Mouse (Mus musculus) left cerebral cortex, postnatal 4 days (tissue): ENCODE results near the gene Ano10. TPM values are rescaled to one million over a fixed set of nuclear protein-coding genes. Genes with fewer than 3 reads are reported as not detected.
"Not testable (repeated sequence)": the region's sequence is repeated elsewhere in the genome, so short reads cannot be mapped to it uniquely, and the experiment has no call there.

Experiments
- DNase-seq: peaks from one replicate; pipeline ENCODE4 v3.0.0-alpha.2; 2022
- intact Hi-C: fragments of 180-260 bp; cut with DNase I; formaldehyde crosslinking; loops from one replicate; pipeline ENCODE4 v1.15.1; 2025
- total RNA-seq, 2 experiments: library from RNA; stranded (reverse); gene quantifications; 2 replicates each; pipeline ENCODE4 v1.2.3; 2021

Ano10 gene
- 10 to 100 TPM; 33.3 to 37.4 TPM for total RNA-seq

DNA sequence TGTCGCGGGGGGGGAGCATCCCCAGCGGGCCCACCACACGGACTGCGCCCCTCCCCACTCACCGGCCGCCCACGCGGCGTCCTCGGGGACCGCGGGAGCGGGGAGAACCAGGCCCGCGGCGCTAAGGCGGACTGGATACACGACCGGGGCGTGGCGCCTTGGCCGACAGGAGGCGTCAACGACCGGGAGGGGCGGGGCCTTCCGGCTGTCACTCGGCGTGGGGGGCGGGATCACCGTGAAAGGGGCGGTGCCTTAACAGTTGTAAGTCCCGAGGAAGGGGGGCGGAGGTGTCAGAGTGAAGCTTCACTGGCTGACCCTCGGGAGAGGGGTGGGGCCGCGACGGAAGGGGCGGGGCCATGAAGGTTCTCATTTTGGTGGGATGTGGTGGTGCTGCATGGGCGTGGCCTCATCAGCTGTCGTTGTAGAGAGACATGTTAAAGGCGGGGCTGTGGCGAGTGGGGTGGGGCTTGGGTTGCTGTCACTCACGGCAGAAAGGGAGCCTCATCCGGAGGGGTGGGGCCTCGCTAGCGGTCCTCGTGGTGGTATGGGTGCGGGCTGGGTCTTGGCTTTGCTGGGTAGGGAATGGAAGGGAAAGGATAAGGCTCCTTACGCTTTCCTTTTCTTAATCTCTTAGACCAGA is at the start of gene Ano10:
Gene Ano10, minus strand, starts transcription at position 182 of the 640 bp plus-strand sequence.
- intact Hi-C loops: no loop called here

DNA sequence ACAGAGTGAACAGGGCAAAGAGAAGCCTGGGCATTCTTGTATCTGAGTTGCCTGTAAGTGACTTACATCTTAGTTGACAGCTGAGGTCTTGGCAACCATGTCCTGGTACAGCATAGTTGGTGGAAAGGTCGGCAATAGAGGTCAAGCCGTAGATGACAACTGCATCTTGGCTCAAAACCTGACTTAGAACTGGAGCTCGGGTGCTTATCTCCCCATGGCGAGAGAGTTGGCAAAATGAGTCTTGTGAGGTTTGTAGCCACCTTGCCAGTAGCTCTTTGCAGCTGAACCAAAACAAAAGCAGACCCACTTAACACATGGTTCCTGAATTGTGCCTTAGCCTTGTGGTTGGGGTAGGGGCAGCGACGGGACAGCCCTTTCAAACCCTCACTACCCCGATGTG is 49.2 kb upstream of the Ano10 start:
- no peak for DNase-seq
- intact Hi-C loops: no loop called here

More for the DNA sequence above, at the start of gene Ano10:
- DNase-seq: peak; percentile 99

DNA sequence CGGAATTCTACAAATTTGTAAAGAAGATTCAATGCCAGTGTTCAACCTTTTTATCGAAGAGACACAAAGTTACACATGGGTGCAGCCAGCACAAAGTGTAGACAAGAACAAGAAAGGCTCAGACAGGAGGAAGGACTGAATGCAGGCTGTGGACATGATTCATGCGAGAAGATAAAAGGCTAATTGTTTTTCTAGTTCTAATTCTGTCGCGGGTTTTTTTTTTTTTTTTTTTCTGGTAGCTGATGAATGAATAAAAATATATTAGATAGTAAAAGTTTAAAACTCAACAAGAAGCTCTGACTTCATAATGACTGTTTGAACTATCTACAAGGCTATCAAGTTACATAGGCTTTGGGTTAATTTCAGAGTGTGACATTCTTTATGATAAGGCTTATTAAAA is 45.7 kb upstream of the Ano10 start:
- DNase-seq: no peak
- intact Hi-C loops: no loop called here

DNA sequence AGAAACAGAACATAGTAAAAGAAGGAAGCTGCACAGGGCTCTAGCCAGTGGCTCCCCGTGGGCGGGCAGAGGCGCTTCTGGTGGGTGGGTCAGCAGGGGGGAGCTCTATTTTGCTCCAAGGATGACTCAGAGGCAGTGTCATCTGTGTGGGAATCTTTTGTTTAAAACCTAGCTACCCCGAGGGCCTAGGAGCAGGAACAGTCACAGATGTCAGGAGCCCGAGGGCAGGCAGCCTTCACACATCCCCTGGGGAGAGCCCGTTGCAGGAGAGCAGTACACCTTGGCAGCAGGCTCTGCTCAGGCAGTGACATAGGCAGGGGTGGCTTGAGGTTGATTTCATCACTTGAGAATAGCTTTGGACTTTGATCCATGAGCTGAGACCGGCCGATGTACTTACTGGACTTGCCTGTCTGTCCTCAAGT is 43.3 kb upstream of the Ano10 start:
- intact Hi-C loops: no loop called here
- no peak for DNase-seq

DNA sequence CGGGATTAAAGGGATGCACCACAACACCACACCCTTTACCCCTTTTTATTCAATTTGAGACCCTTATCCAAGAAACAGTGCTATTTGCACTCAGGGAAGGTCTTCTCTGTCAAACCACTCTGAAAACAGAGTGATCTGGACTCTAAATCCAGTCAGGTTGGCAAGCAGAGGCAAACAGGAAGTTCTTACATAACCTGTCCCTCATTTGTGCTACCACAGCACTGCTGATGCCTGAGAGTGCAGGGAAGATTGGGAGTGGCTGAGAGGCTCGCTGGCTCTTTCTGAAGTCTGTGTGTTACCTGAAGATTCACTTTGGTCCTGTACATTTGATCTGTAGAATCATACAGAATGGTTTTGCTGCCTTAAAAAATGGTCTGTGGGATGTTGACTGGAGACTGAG is 42.5 kb upstream of the Ano10 start:
- no peak for DNase-seq
- intact Hi-C loops: no loop called here

DNA sequence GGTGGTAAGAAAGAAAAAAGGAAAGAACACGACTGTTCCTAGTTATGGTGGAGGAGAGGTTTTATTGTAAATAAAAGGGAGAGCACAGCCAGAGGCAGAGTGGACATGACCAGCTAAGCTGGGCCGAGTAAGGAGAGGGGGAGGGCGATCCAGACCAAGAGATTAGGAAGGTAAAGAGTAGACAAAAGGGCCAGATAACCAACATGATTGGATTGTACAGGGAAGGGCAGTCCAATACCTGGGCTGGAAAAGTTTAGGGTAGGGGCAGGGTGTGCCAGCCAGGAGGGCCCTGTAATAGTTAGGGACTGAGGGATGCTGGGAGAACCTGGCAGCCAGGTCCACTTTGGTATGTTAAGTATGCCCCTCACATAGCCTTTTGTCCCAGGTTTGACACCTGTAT is 34.0 kb upstream of the Ano10 start:
- DNase-seq: no peak
- intact Hi-C loops: no loop called here

DNA sequence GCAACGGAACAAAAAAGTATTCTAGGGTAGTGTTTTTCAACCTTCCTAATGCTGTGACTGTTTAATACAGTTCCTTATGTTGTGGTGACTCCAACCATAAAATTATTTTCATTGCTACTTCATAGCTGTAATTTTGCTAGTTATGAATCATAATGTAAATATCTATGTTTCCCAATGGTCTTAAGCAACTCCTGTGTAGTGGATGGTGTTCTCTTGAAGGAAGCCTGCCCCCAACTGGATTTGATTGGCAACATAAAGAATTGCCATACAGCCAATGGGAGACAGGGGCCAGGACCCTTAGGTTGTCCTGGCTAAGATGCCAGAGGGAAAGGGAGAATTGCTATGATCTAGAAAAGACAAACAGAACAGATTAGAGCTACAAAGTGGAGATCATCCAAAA is 31.8 kb upstream of the Ano10 start:
- no peak for DNase-seq
- intact Hi-C loops: no loop called here

DNA sequence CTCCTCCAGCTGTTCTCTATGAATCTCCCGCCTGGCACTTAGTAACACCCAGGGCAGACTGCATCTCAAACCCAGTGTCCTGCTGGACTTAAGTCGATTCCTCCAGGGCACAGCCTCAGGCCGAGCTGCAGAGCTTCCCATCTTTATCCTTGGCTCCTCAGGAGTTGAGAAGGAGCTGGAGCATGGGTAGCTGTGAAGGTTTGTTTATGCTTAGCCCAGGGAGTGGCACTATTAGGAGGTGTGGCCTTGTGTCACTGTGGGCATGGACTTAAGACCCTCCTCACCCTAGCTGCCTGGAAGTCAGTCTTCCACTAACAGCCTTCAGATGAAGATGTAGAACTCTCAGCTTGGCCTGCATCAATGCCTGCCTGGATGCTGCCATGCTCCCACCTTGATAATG is 28.1 kb upstream of the Ano10 start:
- DNase-seq: no peak

DNA sequence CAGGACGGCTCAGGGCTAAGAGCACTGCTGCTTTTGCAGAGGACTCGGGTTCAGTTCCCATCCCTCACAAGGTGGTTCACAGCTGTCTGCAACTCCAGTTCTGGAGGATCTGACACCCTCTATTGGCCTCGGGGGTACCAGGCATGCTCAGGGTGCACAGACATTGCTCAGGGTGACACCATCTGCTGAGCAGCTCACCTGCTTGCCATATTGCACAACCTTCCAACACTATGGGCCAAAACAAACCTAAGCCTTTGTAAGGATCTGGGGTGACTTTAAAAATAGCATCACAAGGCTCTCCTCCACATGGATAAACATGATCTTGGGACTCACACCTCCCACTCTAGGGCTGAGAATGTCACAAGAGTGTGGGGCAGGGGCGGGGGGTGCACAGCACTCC is 26.4 kb upstream of the Ano10 start:
- intact Hi-C loops: no loop called here

More for the DNA sequence above, 28.1 kb upstream of the Ano10 start:
- intact Hi-C loops: no loop called here

DNA sequence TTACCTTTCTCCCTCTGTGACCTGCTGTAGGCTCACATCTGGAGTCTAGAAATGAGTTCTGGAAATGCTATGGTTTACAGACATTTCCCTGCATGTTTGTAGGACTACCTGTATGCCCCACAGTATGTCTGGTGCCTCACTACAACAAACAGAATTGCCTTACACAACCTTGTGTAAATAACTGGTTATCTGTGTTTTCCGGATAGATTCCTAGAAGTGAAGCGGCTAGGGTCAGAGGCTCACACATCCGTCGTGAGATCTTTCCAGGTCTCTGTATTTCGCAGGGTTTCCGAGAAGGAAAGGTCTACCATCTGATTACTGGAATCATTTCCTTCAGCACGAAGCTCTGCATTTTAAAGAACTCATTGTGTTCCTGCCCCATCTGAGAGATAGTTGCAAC is 22.3 kb upstream of the Ano10 start:
- DNase-seq: no peak
- intact Hi-C loops: no loop called here

More for the DNA sequence above, 26.4 kb upstream of the Ano10 start:
- no peak for DNase-seq

DNA sequence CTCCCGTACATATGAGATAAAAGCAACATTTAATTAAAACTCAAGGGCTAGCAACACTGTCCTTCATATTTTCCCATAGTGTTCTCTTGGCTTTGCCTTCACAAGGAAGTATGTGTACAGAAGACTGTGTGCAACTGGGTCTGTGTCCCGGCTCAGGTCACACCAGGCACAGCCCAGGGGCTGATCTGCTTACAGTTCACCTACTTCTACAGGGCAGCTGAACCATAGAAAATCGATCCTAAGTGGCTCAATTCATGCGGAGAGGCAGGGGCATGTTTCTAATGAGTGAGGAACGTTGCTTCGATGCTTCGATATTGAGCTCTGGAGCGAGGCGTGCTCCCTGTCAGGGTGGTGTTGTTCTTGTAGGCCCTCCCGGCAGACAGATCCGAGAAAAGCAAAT is 21.3 kb upstream of the Ano10 start:
- no peak for DNase-seq
- intact Hi-C loops: no loop called here

DNA sequence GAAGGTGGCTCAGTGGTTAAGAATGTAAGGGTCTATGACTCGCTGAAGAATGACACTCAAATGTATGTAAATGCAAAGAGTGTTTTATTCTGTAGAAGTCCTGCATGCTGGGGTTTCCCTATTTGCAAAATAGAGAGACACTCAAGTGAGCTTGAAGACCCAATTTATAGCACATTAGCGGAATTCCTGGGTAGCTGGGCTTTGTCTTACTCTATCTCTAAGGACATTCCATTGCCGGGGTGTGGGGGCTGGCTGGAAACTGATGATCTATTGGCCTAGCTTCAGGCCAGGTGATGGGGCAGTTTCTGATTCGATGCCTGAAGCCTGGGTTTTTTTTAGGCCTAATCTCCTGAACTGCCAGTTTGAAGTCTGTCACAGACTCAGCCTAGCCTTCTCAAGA is 20.7 kb upstream of the Ano10 start:
- intact Hi-C loops: no loop called here
- no peak for DNase-seq

DNA sequence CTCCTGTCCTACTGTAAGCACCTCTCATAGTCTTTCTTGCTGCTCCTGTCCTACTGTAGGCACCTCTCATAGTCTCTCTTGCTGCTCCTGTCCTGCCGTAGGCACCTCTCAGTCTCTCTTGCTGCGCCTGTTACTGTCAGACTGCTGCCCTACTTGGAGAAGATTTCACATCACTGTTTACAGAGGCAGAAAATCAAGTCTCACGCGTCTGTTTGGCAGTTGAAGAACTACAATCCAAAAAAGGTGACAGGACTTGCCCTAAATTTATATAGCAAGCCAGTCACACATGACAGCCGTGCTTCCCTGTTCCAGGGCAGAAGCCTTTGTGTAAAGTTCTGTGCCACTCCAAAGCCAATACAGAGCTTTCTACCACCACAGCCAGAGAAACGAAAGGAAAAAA is 20.2 kb upstream of the Ano10 start:
- no peak for DNase-seq
- intact Hi-C loops: no loop called here

DNA sequence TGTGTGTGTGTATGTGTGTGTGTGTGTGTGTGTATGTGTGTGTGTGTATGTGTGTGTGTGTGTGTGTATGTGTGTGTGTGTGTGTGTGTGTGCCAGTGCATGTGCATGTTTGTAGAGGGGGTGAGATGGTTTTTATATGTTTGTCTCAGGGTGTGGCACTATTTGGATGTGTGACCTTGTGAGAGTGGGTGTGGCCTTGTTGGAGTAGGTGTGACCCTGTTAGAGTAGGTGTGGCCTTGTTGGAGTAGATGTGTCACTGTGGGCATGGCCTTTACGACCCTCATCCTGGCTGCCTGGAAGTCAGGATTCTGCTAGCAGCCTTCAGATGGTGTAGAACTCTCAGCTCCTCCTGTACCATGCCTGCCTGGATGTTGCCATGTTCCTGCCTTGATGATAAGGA is 18.9 kb upstream of the Ano10 start:
- intact Hi-C loops, DNase-seq: not testable (repeated sequence)

DNA sequence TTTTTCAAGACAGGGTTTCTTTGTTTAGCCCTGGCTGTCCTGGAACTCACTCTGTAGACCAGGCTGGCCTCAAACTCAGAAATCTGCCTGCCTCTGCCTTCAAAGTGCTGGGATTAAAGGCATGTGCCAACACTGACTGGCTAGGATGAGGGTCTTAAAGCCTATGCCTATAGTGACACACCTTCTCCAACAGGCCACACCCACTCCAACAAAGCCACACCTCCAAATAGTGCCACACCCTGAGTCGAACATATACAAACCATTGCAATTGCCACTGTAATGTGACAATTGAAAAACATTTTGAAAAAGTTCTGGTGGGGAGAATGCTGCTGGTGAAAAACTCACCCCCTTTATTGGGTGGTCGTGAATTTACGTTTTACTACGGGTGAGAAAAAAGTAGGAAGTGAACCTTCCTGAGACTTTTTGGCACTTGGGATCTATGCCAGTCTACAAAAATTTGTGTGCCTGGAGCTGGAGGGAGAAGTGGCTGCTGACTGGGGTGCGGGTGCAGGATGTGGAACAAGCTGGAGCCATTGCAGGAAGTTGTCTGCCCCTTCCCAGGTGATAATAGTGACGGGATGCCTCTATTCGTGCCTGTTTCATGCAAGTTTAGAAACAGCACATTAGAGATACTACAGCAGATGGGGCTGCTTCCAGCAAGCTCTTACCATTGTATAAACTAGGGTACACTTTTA is 18.2 kb upstream of the Ano10 start:
- intact Hi-C loops: no loop called here
- no peak for DNase-seq

DNA sequence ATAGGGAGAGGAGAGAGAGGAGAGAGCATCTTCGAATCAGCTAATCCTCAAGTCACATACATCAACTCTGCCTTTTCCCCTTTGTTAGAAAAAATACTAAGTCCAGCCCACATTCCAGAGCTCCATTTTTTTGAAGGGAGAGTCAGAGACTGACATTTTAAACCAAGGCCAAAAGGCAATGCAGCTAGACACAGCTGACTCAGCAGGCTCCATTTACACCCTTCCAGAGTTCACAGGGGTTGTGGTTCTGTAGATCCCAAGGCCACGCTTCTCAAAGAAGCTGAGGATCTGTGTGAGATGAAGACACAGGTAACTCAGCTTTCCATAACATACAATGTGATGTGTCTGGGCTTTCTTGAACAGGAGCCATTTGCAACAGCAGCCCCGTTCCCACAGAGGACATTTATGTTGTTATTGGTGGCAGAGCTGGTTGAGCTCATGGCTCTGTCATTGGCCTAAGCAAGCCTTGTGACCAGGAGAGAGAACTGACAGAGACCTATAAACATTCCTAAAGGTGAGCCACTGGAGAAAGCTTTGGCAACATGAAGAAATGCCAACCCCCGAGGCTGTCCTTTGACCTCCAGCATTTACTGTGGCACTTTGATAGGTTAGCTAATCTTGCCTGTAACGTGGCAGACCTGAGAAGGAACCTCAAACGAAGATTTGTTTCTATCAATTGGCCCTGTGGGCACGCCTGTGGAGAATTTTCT is 17.0 kb upstream of the Ano10 start:
- intact Hi-C loops: no loop called here
- DNase-seq: no peak

DNA sequence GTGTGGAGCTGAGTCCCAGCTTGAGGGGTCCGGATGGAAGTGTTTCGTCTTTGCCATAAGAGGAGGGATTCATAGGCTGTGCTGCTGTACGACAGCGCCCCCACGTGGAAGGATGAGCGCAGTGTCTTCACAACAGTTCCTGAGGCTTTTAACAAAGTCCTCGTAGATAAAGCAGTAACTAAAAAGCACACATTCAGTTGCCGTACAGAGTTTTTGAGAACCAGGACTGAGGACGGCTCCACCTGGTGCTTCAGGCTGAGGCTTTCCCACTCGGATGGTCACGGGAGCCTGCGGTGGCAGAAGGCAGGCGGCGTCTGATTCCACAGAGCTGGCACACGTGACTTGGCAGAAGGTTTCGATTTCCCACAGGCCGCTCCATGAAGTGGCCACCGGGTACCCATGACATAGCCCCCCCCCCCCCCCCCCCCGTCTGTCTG is 16.4 kb upstream of the Ano10 start:
- intact Hi-C loops: no loop called here
- DNase-seq: peak; percentile 81

DNA sequence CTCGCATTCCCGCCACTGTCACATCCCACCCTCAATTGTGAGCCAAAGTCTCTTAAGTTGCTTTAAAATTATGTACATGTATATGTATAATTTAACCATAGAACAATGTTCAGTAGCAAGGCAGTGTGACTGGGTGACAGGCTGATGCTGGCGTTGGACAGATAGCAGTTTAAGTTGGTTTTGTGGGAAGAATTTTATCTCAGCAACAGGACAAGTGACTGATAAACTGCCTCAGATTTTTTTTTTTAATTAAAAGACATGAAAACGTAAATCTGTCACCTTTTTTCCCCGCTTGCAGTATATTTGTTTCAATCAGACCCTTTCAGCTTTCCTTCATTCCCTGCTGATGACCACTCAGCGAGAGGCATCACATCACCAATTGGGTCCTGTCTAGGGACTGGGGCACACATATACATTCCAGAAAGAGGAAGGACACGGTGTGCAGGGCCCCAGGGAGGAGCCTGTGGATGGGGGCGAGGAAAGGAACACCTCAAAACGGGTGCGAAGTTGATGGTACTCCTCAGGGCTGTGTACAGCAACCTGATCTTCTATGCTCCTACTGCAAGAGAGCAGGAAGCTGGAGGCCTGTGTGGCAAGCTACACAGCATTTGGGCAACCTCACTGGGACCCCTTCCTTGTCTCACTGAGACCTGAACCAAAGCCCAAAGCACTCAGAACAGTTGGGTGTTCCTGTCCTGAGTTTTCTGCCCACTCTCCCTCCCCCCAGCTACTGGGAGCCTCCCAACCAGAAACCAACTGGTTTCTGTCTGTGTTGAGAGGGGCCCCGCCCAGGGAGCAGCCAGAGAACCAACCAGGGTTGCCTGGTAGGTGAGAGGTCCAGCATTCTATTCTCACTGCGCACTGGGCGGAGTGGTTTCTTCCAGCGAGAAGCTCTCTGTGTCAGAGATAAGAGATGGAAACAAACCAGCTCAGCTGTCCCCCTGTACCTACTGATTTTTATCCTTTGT is 15.1 kb upstream of the Ano10 start:
- DNase-seq: no peak
- intact Hi-C loops: no loop called here

DNA sequence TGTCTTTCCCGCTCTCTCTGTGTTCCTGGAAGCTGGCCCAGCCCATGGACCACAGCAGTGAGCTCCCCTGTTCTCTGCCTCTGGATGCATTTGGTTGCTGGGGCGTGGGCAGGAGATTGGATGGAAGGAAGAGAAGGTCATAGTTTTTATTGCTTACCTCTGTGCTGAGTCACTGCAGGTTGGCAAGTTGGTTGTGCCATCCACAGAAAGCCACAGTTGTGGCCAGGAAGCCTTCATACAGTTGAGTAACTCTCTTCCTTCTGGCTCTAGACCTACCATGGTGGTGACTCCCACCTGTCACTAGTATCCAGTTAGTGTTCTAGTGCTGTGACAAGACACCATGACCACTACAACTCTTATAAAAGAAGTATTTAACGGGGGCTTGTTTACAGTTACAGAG is 11.1 kb upstream of the Ano10 start:
- DNase-seq: no peak
- intact Hi-C loops: no loop called here

DNA sequence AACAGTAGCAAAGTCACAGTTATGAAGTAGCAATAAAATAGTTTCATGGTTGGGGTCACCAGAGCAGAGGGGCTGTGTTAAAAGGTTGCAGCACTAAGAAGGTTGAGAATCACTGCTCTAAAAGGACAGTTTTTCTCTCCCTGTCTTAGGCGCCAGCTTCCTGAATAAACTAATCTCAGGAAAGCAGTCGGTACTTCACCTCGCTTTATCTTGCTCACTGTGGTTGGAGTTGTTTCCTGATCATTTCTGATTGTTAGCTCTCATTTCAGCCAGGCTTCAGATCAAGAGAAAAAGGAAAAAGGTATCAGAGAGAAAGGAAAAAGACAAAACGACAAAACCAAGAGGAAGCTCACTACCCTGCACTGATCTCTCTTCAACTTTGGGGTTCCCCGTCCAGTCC is 1.9 kb upstream of the Ano10 start:
- intact Hi-C loops: no loop called here
- DNase-seq: no peak

DNA sequence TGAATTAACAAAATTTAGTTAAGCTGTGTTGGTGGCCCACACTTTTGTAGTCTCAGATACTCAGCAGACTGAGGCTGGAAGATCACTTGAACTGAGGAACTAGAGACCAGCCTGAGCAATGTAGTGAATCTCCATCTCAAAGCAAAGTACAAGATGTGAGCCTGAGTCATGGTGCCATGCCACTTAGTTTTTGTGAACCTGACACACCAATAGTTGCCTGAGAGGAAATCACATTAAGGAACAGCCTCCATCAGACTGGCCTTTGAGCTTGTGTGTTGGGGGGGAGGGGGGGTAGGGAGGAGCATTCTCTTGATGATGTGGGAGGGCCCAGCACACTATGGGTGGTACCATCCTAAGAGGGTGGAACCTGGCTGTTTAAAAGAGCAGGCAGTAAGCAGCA is 1.2 kb upstream of the Ano10 start:
- DNase-seq: no peak
- intact Hi-C loops: no loop called here
